Mouse (Mus musculus): ENCODE measurements around the gene Stk11. TPM values are rescaled to one million over a fixed set of nuclear protein-coding genes. Genes with fewer than 3 reads are reported as not detected.

Gene Stk11
- total and polyA plus RNA-seq, 3 experiments = 47.4 to 94.9 (median 65.9) TPM

DNA sequence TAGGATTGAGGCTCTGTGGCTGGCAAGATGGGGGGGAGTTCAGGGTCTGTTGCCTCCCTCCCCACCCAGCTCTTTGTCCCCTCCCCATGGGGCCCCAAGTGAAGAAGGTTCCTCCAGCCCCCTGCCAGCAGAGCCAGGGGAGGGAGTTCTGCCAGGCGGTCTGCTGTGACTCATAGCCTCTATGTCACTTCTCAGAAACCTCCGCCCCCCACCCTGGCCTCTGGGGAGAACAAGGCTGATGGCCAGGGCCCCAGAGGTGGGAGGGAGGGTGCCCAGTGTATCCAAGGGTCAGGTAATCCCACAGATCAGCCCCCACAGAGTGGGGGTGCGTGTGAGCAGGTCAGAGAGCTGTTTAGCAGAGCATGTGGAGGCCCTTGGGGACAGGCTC is 37.3 kb downstream of the Stk11 start:
- H3K4me2 ChIP-seq (ENCODE audit: insufficient read depth, low read depth, poor library complexity, severe bottlenecking) = peak overlapping the region; percentile 67
- peak; percentile 78 for DNase-seq (ENCODE audit: extremely low read depth)
- dilution Hi-C loops (cut with MboI; ENCODE audit: extremely low pct_ligation_motif_present, extremely low pct_unique_long_range_greater_than_20kb, low sequenced_read_pairs) = no loop called here
- peak overlapping the region; percentile 81 to 84 (median 82) for H3K4me3 ChIP-seq (replicated peaks in 1 of 3; ENCODE audit: low read depth in 2 of 3, low read length in 2 of 3, poor library complexity in 1 of 3)
- no peak for TF ChIP-seq RAD21 (IDR thresholded peaks at IDR 0.05; ENCODE audit: low read depth, low read length)
- TF ChIP-seq IRF4 (IDR thresholded peaks at IDR 0.05; ENCODE audit: low read depth, low read length) = peak; percentile 82
- peak; percentile 90 for TF ChIP-seq SIN3A (IDR thresholded peaks at IDR 0.05; ENCODE audit: low read length)
- TF ChIP-seq ETS1 (conservative IDR thresholded peaks at IDR 0.05; ENCODE audit: low read depth, low read length) = peak; percentile 73
- TF ChIP-seq BHLHE40 (IDR thresholded peaks at IDR 0.05; ENCODE audit: low read depth, low read length) = peak; percentile 62
- TF ChIP-seq CHD1 (IDR thresholded peaks at IDR 0.05; ENCODE audit: low read depth, low read length) = peak; percentile 84; the same call in 1 of the 2 replicates
- TF ChIP-seq RCOR1 (conservative IDR thresholded peaks at IDR 0.05; ENCODE audit: low read depth, low read length) = 0 out of 2 replicates have a peak, but pooled peaks have one; percentile 69
- TF ChIP-seq TCF12 (IDR thresholded peaks at IDR 0.05; ENCODE audit: low read depth, low read length) = peak; percentile 80
- peak; percentile 49 for TF ChIP-seq MEF2A (IDR thresholded peaks at IDR 0.05; ENCODE audit: borderline replicate concordance, low read depth, low read length)
- 0 out of 2 replicates have a peak, but pooled peaks have one; percentile 42 for TF ChIP-seq MAX (IDR thresholded peaks at IDR 0.05; ENCODE audit: low read length)
- no peak for TF ChIP-seq USF1 (IDR thresholded peaks at IDR 0.05; ENCODE audit: low read depth, low read length)
- no peak for TF ChIP-seq UBTF (IDR thresholded peaks at IDR 0.05; ENCODE audit: low read depth, low read length)
- no peak for TF ChIP-seq USF2 (conservative IDR thresholded peaks at IDR 0.05; ENCODE audit: low read depth, low read length)
- TF ChIP-seq KAT2A (IDR thresholded peaks at IDR 0.05; ENCODE audit: insufficient replicate concordance, low read length) = 0 out of 2 replicates have a peak, but pooled peaks have one; percentile 42
- peak; percentile 74 for TF ChIP-seq EP300 (IDR thresholded peaks at IDR 0.05; ENCODE audit: low read length)
- TF ChIP-seq ZMIZ1 (IDR thresholded peaks at IDR 0.05; ENCODE audit: low read depth, low read length) = no peak
- no peak for TF ChIP-seq GABPA (IDR thresholded peaks at IDR 0.05; ENCODE audit: insufficient replicate concordance, low read depth, low read length)
- TF ChIP-seq CTCF (conservative IDR thresholded peaks at IDR 0.05 in 1 of 2, IDR thresholded peaks at IDR 0.05 in 1 of 2; ENCODE audit: low read depth in 2 of 2, low read length in 2 of 2) = no peak
- TF ChIP-seq MXI1 (IDR thresholded peaks at IDR 0.05; ENCODE audit: low read depth, low read length) = peak; percentile 68; the same call in 1 of the 2 replicates
- no peak for TF ChIP-seq MAFK (IDR thresholded peaks at IDR 0.05; ENCODE audit: insufficient replicate concordance, low read length)
- TF ChIP-seq CHD2 (IDR thresholded peaks at IDR 0.05; ENCODE audit: low read length) = peak; percentile 65; the same call in 1 of the 2 replicates
- no peak for TF ChIP-seq POLR2AphosphoS2 (IDR thresholded peaks at IDR 0.05; ENCODE audit: low read depth, low read length)
- peak; percentile 99 for TF ChIP-seq MAZ (IDR thresholded peaks at IDR 0.05; ENCODE audit: low read depth, low read length)
- peak; percentile 25 for TF ChIP-seq HCFC1 (IDR thresholded peaks at IDR 0.05; ENCODE audit: low read depth, low read length)
- no peak for TF ChIP-seq TBP (conservative IDR thresholded peaks at IDR 0.05; ENCODE audit: low read depth, low read length)
- TF ChIP-seq SMC3 (IDR thresholded peaks at IDR 0.05; ENCODE audit: low read depth, low read length) = 0 out of 2 replicates have a peak, but pooled peaks have one; percentile 14
- H3K9ac ChIP-seq (ENCODE audit: insufficient read depth, low read depth) = peak overlapping the region; percentile 95
- peak overlapping the region; percentile 96 for H3K27ac ChIP-seq (ENCODE audit: insufficient read depth, low read depth)
- H3K36me3 ChIP-seq (replicated peaks in 1 of 2; ENCODE audit: control insufficient read depth in 1 of 2, insufficient read depth in 1 of 2, low read length in 1 of 2) = peaks cover 40 to 51% of the 10 kb centered on the region in 2 experiments
- H3K27me3 ChIP-seq (replicated peaks) = no peaks in the 10 kb centered on the region
- in situ Hi-C loops (cut with MboI; ENCODE audit: low pct_ligation_motif_present, low pct_unique_long_range_greater_than_20kb, low sequenced_read_pairs) = no loop called here
- H3K79me2 ChIP-seq (replicated peaks; ENCODE audit: control insufficient read depth, extremely low read depth, insufficient read depth, poor library complexity, severe bottlenecking) = peaks cover 15% of the 10 kb centered on the region
- H3K9me3 ChIP-seq (replicated peaks; ENCODE audit: low read length) = no peaks in the 10 kb centered on the region
- H3K4me1 ChIP-seq (ENCODE audit: control insufficient read depth in 1 of 2, insufficient read depth in 2 of 2) = peaks cover 15 to 49% of the 10 kb centered on the region in 2 experiments

All from CH12.LX (cell line).